Mouse (Mus musculus) embryonic fibroblast, embryonic 13.5 days (primary cell): ENCODE results near the gene Mlh3.

ENCODE experiments used
- CTCF ChIP-seq: IDR thresholded peaks from 2 replicates; pipeline ENCODE4 v1.5.1; 2011; ENCODE audit warnings: mild to moderate bottlenecking, control low read depth, low read length, moderate library complexity, borderline replicate concordance; ENCODE audit not compliant: insufficient read depth
- POLR2A ChIP-seq: IDR thresholded peaks from 2 replicates; pipeline ENCODE4 v1.6.1; 2011; ENCODE audit warnings: low read depth, mild to moderate bottlenecking, control low read depth, low read length, moderate library complexity

- TF ChIP-seq CTCF: no peak
- TF ChIP-seq POLR2A: no peak
Observed at GRCm38 (mm10) chr12:85257008-85257639, 13.3 kb downstream of the Mlh3 start.
